In genomic region chr7:94706457-94706856, GRCm38 (mm10) we compare ENCODE assay signal across 17 mouse cellular contexts.
"Had no signal": no experiment of that assay in that cellular context is flagged by ENCODE, and none has a peak within 500 bp of the region (broad histone marks: within the 10 kb centered on the region; RNA-seq: fewer than 3 reads in every experiment).

No protein-coding gene starts in this region.

- H3K36me3 ChIP-seq: lung, embryonic 15.5 days; midbrain, embryonic 10.5 days; midbrain, embryonic 12.5 days; midbrain, embryonic 15.5 days; neural tube, embryonic 12.5 days; stomach, embryonic 15.5 days had no signal

- DNase-seq: liver, postnatal 0 days; lung, adult 2 months; lung, postnatal 14 days; lung, postnatal 36 days; right cerebral cortex, postnatal 14 days; thymus, adult 2 months; thymus, postnatal 25 days; thymus, postnatal 4 days had no signal

- H3K4me1 ChIP-seq: lung, embryonic 15.5 days; midbrain, embryonic 10.5 days; midbrain, embryonic 12.5 days; midbrain, embryonic 15.5 days; neural tube, embryonic 12.5 days; stomach, embryonic 15.5 days had no signal

- H3K9me3 ChIP-seq: lung, embryonic 15.5 days; midbrain, embryonic 12.5 days; midbrain, embryonic 15.5 days; neural tube, embryonic 12.5 days; stomach, embryonic 15.5 days had no signal

- H3K9ac ChIP-seq: liver, postnatal 0 days; lung, embryonic 15.5 days; midbrain, embryonic 12.5 days; midbrain, embryonic 15.5 days; neural tube, embryonic 12.5 days; stomach, embryonic 15.5 days had no signal

- H3K27ac ChIP-seq: lung, embryonic 15.5 days; macrophage; midbrain, embryonic 10.5 days; midbrain, embryonic 12.5 days; midbrain, embryonic 15.5 days; neural tube, embryonic 12.5 days; stomach, embryonic 15.5 days; stomach, postnatal 0 days had no signal

- ATAC-seq: liver, postnatal 0 days; lung, postnatal 0 days; midbrain, embryonic 15.5 days had no signal

- H3K27me3 ChIP-seq: lung, embryonic 15.5 days; midbrain, embryonic 12.5 days; midbrain, embryonic 15.5 days; neural tube, embryonic 12.5 days; stomach, embryonic 15.5 days had no signal

- H3K4me2 ChIP-seq: lung, embryonic 15.5 days; midbrain, embryonic 12.5 days; midbrain, embryonic 15.5 days; neural tube, embryonic 12.5 days; stomach, embryonic 15.5 days had no signal

- H3K4me3 ChIP-seq: lung, embryonic 15.5 days; midbrain, embryonic 10.5 days; midbrain, embryonic 12.5 days; midbrain, embryonic 15.5 days; neural tube, embryonic 12.5 days; stomach, embryonic 15.5 days had no signal
